Mouse (Mus musculus) lung, adult 10 weeks (tissue): ENCODE results near the gene Slc51a. TPM values are rescaled to one million over a fixed set of nuclear protein-coding genes. Genes with fewer than 3 reads are reported as not detected.

Experiments used
- polyA plus RNA-seq: library from polyadenylated mRNA; stranded (reverse); fragments of 350-450 nt; fragmentation: Illumina TruSeq; extraction: RNeasy Lipid Tissue Mini Kit (QIAGEN cat#74804); gene quantifications from one replicate; pipeline ENCODE4 v1.2.3, GENCODE M21; 2014; ENCODE audit warnings: low read depth, low replicate concordance; ENCODE audit not compliant: insufficient read depth

Gene Slc51a
- polyA plus RNA-seq, result not detected

DNA sequence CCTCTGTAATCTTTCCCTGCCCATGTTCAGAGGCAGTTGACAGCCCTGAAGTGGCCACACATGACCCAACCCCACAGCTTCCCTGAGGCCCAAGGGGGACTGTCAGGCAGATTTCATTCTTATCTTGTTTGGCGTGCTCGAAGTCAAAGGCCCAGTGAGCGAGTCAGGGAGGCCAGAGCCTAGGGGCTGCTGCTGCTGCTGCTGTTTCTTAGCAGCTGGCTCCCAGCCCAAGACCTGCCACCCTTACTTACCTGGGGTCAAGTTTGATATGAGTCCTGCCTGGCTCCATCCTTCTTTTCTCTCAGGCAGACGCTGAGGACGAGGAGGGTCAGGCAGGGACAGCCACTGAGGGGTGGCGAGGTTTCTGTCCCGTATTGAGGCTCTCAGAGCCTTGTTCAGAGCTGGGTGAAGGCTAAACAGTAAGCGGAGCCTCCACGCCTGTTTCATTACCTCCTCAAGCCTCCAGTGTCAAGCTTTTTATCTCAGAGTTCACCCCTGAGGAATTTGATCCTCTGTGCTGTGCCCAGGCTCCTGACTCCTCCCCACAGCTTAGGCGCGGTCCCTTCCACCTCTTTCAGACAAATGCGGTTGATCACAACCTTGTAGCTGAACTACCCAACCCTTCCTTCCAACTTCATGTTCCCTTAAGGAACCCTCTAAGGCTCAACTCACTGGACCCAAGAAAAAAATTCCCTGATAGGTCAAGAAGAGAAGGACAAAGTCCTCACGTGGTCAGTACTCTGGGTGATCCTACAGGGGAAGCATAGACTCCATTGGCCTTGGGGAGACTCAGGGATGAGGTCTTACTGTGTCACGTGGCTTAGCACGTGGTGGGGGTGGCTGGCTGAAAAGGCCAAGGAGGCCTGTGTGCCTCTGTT lies at the start of gene Slc51a:
TSS of gene Slc51a (minus strand) at position 646 of the 878 bp plus-strand sequence.

DNA sequence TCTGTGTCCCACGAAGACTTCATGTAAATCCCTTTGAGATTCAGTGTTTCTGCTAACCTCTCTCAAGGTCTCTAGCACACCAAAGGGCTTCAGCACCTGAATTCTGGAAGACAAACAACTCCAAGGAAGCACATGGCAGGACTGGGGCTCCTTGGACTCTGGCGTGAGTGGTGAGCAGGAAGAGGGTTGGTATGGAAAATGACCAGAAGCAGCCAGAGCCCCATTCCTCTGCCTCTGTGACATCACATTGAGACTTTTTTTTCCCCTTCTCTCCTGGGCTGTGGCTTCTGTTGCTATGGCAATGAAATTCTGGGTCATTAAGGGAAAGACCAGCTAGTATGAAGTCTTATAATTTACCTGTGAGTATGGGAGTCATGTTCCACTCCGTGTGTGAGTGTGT lies 8.3 kb upstream of the Slc51a start, which contains the start of gene Zdhhc19:
TSS of gene Zdhhc19 (plus strand) at position 301 of the 400 bp plus-strand sequence.

DNA sequence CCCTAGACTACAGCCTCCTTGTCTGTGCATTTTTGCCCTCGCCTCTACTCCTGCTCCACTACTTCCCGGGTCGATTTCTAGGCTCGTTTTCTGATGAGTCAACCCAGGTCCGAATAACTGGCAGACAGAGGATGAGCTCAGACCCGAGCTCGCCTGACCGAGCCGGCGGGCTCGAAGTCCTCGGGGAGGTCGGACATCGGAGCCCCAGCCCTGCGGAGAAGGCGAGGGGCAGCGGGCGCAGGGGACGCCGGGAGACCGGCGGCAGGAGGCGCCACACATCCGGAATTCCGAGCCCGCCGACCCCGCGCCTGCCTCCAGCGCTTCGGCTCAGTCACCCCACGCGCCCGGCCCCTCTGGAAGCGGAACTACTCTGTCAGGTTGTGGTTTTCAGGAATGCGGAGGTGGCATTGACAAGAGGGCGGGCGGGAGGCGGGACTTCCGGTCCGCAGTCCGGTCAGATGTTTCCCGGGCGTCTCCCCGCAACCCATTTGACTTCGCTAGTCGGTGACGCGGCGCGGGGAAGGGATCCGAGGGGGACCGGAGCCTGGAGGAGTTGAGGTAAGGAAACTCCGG lies 57.1 kb downstream of the Slc51a start, which contains the start of gene Pcyt1a:
TSS of gene Pcyt1a (plus strand) at position 448 of the 573 bp plus-strand sequence.

Other genes with a start within 250 kb of the Slc51a start
- gene Fbxo45, start 240.7 kb downstream of the Slc51a start, polyA plus RNA-seq, result 7.9 TPM
- gene Wdr53, start 240.7 kb downstream of the Slc51a start, polyA plus RNA-seq, result 12.9 TPM
- gene Smco1, start 216.4 kb downstream of the Slc51a start, polyA plus RNA-seq, result 0.22 TPM
- 8.4 TPM for gene Rnf168, start 210.4 kb downstream of the Slc51a start, polyA plus RNA-seq
- gene Ubxn7, start 155.6 kb downstream of the Slc51a start, polyA plus RNA-seq, result 6.6 TPM
- gene Tm4sf19, start 87.4 kb downstream of the Slc51a start, polyA plus RNA-seq, result not detected
- gene Tctex1d2, start 68.2 kb downstream of the Slc51a start, polyA plus RNA-seq, result 20.8 TPM
- 24.2 TPM for gene Pcyt1a, start 57.0 kb downstream of the Slc51a start, polyA plus RNA-seq
- not detected for gene Zdhhc19, start 8.4 kb upstream of the Slc51a start, polyA plus RNA-seq
- gene Tfrc, start 121.0 kb upstream of the Slc51a start, polyA plus RNA-seq, result 31.2 TPM
- 22.5 TPM for gene Tnk2, start 156.0 kb upstream of the Slc51a start, polyA plus RNA-seq
- 6.9 TPM for gene Muc4, start 248.0 kb upstream of the Slc51a start, polyA plus RNA-seq